Mouse (Mus musculus) stomach, embryonic 14.5 days (tissue): ENCODE results near the gene BC016579. TPM values are rescaled to one million over a fixed set of nuclear protein-coding genes. Genes with fewer than 3 reads are reported as not detected.

ENCODE experiments used
- ATAC-seq: fragments of 200-750 bp; cut with Nextera tagmentation; 2 replicates; pipeline ENCODE4 v1.8.0; 2017; ENCODE audit warnings: low read depth, moderate TSS enrichment; ENCODE audit not compliant: insufficient number of reproducible peaks, insufficient read depth, low FRiP score
- H3K27ac ChIP-seq: fragments of 300-500 bp; sonication (generic); 2 replicates; pipeline ENCODE4 v1.5.1; 2014; ENCODE audit warnings: mild to moderate bottlenecking, low read length, moderate library complexity, mixed read lengths
- H3K27me3 ChIP-seq: fragments of 300-500 bp; sonication (generic); 2 replicates; pipeline ENCODE4 v1.6.1; 2014; ENCODE audit warnings: low read length, control low read depth, mixed read lengths; ENCODE audit not compliant: control insufficient read depth, insufficient read depth
- H3K36me3 ChIP-seq: fragments of 300-500 bp; sonication (generic); 2 replicates; pipeline ENCODE4 v1.6.1; 2014; ENCODE audit warnings: mild to moderate bottlenecking, control low read depth, low read length, moderate library complexity, mixed read lengths; ENCODE audit not compliant: control insufficient read depth, insufficient read depth
- H3K4me1 ChIP-seq: fragments of 300-500 bp; sonication (generic); 2 replicates; pipeline ENCODE4 v1.6.1; 2014; ENCODE audit warnings: low read length, control low read depth, mixed read lengths; ENCODE audit not compliant: control insufficient read depth, insufficient read depth
- H3K4me2 ChIP-seq: fragments of 300-500 bp; sonication (generic); replicated peaks from 2 replicates; pipeline ENCODE4 v1.6.1; 2014; ENCODE audit warnings: low read depth, low read length, control low read depth
- H3K4me3 ChIP-seq: fragments of 300-500 bp; sonication (generic); 2 replicates; pipeline ENCODE4 v1.5.1; 2014; ENCODE audit warnings: low read depth, low read length, control low read depth
- H3K9ac ChIP-seq: fragments of 300-500 bp; sonication (generic); replicated peaks from 2 replicates; pipeline ENCODE4 v1.6.1; 2014; ENCODE audit warnings: low read depth, mild to moderate bottlenecking, control low read depth, low read length, moderate library complexity, mixed read lengths
- H3K9me3 ChIP-seq: fragments of 300-500 bp; sonication (generic); 2 replicates; pipeline ENCODE4 v1.6.1; 2016; ENCODE audit warnings: low read depth, low read length, control low read depth; ENCODE audit not compliant: control insufficient read depth
- WGBS: fragments of 180-500 bp; shearing (Covaris S2); extraction: QIAGEN DNeasy Blood & Tissue Kit; methylation state at CpG from one replicate; pipeline ENCODE4 v1.1.7; 2014; 5-methylcytosine and 5-hydroxymethylcytosine counted together
- polyA plus RNA-seq: library from polyadenylated mRNA; unstranded; fragments of >200 nt; fragmentation: Nextera tagmentation; extraction: Ambion mirVana; gene quantifications from 2 replicates; pipeline ENCODE4 v1.2.1, GENCODE M21; 2014

The BC016579 gene
- polyA plus RNA-seq, 1 experiment from 2014 or later: 1.8 TPM

DNA sequence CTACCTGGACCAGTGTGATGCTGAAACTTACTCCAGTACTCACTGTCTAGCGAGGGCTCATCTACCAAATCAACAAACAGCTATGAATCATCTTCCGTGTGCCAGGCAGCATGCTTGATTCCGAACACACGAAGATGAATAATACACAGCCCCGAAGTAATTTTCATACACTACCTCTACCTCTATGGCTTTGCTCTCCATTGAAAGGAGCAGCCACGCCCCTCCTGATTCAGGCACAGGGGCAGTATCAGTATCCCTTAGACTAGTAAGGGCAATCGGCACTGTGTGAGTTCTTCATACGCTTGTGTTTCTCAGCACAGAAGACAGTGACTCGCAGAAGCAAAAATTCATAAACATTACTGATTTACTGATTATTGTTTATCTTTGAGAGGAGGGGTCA lies 597 bp upstream of the BC016579 start:
- Histone ChIP-seq H3K4me1 (no peaks in the 10 kb centered on the region; the same call in 1 of the 2 replicates), H3K9ac (no peak overlapping the region), H3K36me3 (no peaks in the 10 kb centered on the region), H3K4me2 (peak overlapping the region; percentile 67), H3K4me3 (peak overlapping the region; percentile 32; the same call in 1 of the 2 replicates), H3K27me3 (no peaks in the 10 kb centered on the region), H3K27ac (no peak overlapping the region), H3K9me3 (no peaks in the 10 kb centered on the region)
- 61% methylated on average over 9 of the region's 9 CpGs for WGBS
- ATAC-seq: peak; percentile 19; the same call in 1 of the 2 replicates

DNA sequence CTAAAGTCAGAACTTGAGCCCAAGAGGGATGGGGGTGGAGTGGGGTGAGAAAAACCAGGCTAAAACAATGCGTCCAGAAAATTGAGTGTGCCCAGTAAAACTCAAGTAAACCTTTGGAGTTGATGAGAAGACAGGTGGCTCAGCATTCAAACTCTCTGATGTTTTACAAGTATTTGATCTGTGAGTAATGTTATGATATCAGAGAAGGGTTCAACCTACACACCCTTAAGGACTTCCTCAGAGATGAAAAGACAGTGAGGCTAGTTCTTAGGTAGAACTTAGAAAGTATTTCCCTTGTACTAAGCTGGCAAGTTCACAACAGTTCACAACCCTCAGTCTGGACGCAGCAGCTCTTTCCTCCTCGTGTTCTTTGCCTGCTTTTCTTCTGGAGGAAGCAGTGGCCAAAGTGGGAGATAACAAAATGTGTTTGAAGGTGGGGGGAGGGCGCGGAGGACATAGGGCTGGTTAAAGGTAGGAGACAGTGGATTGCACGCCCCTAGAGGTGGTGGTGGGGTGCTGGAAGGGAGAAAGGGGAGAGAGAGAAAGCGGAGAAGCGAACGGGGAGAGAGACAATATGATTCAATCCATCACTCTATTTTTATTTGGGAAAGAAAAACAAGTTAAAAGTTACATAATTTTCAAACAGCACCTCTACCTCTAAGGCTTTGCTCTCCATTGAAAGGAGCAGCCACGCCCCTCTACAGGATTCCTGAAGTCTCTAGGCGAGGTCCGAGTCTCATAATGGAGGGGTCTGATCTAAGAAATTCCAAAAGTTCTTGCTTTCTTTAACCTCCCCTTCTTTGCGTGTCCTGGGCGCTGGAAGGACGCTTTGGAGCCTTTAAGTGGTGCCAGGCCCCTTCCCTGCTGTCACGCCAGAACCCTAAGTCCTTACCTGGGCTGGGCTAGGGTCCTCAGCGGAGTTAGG lies 597 bp downstream of the BC016579 start:
- peak; percentile 50 for ATAC-seq
- H3K27ac ChIP-seq: 0 out of 2 replicates have a peak overlapping the region, but pooled peaks have one; percentile 15
- H3K36me3 ChIP-seq: no peaks in the 10 kb centered on the region
- no peaks in the 10 kb centered on the region for H3K27me3 ChIP-seq
- H3K9ac ChIP-seq: no peak overlapping the region
- peak overlapping the region; percentile 67 for H3K4me2 ChIP-seq
- H3K9me3 ChIP-seq: no peaks in the 10 kb centered on the region
- H3K4me1 ChIP-seq: no peaks in the 10 kb centered on the region; the same call in 1 of the 2 replicates
- peak overlapping the region; percentile 32 for H3K4me3 ChIP-seq
- 8% methylated on average over 17 of the region's 17 CpGs for WGBS

DNA sequence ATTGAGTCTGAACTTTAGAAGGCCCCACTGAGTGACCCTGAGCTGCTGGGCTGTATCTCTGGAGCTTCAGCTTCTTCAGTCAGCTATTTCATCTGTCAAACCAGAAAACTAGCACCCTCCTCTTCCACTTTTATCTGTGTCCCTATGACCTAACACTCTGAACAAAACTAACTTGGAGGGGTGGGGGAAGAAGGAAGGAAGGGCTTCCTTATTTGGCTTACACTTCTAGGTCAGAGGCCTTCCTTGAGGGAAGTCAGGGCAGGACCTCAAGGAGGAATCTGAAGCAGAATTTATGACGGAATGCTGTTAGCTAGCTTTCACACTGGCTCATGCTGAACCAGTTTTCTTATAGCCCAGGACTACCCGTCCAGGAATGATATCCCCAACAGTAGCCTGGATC lies 2.4 kb downstream of the BC016579 start:
- H3K4me2 ChIP-seq: no peak overlapping the region
- no peaks in the 10 kb centered on the region; the same call in 1 of the 2 replicates for H3K4me1 ChIP-seq
- H3K27me3 ChIP-seq: no peaks in the 10 kb centered on the region
- H3K9ac ChIP-seq: no peak overlapping the region
- ATAC-seq: no peak
- WGBS: 49% methylated on average over 2 of the region's 2 CpGs
- no peak overlapping the region for H3K27ac ChIP-seq
- H3K9me3 ChIP-seq: no peaks in the 10 kb centered on the region
- H3K36me3 ChIP-seq: no peaks in the 10 kb centered on the region
- H3K4me3 ChIP-seq: no peak overlapping the region

DNA sequence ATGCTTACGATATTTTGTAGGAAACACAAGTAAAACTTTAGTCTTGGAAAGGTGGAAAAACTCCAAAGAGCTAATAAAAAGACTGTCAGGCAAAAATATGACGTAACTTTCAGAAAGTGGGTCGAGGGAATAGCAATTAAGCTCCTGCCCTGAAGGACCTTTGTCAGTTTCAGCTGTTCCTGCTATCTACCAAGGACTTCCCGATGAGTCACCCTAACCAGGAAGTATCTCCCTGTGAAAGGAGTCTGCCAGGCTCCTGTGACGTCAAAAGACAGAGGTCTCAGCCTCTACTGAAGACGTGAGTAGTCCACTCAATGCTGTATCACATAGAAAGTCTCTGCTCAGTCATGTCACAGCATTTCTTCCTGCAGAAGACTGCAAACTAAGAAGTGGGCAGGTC lies 9.5 kb downstream of the BC016579 start:
- ATAC-seq: no peak

DNA sequence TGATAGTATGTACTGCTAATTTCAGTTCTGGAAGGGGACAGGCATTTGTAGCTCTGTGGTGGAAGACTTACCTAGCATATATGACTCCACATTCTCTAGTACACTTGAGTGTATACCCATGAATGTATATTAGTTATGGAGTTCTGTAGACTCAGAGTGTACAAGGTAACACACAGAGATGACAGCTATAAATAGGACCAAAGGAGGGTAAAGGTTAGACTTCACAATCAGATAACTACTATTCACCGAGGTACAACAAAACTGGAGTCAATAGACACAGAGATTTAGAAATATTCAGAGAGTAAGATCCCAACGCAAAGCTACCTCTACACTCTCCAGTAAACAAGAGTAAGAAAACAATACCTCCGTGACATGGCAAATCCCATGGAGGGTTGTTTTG lies 9.9 kb downstream of the BC016579 start:
- Histone ChIP-seq H3K4me2 (no peak overlapping the region), H3K36me3 (no peaks in the 10 kb centered on the region), H3K4me3 (no peak overlapping the region), H3K27ac (no peak overlapping the region), H3K9me3 (no peaks in the 10 kb centered on the region), H3K9ac (no peak overlapping the region), H3K4me1 (no peaks in the 10 kb centered on the region), H3K27me3 (no peaks in the 10 kb centered on the region)
- ATAC-seq: no peak
- 81% methylated on average over 3 of the region's 3 CpGs for WGBS

More for the DNA sequence above, 9.5 kb downstream of the BC016579 start:
- no peaks in the 10 kb centered on the region for H3K4me1 ChIP-seq
- H3K27me3 ChIP-seq: no peaks in the 10 kb centered on the region
- H3K4me2 ChIP-seq: no peak overlapping the region
- WGBS: 58% methylated on average over 6 of the region's 6 CpGs
- no peaks in the 10 kb centered on the region for H3K9me3 ChIP-seq
- no peak overlapping the region for H3K9ac ChIP-seq
- no peak overlapping the region for H3K4me3 ChIP-seq
- H3K27ac ChIP-seq: no peak overlapping the region
- no peaks in the 10 kb centered on the region for H3K36me3 ChIP-seq

DNA sequence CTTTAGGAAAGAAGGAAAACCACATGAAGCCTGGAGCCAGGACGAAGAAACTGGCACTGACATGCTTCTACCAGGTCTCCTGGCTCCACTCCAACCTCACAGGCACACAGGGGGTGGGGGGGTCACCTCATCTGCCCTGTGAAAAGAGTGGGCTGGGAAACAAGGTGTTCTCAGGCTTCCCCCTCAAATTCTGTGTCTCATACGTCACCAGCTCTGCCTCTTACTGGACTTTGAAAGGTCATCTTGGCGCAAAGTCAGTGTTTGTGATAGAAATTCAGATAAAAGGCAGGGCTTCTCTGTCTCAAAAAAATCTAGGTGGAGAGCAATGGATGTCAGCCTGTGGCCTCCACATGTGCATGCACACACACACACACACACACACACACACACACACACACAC lies 12.6 kb downstream of the BC016579 start:
- Histone ChIP-seq H3K9me3 (no peaks in the 10 kb centered on the region), H3K4me3 (no peak overlapping the region), H3K4me2 (no peak overlapping the region), H3K27ac (no peak overlapping the region), H3K27me3 (no peaks in the 10 kb centered on the region), H3K9ac (no peak overlapping the region), H3K36me3 (no peaks in the 10 kb centered on the region), H3K4me1 (no peaks in the 10 kb centered on the region)
- peak; percentile 8; the same call in 1 of the 2 replicates for ATAC-seq
- 54% methylated on average over 3 of the region's 3 CpGs for WGBS

DNA sequence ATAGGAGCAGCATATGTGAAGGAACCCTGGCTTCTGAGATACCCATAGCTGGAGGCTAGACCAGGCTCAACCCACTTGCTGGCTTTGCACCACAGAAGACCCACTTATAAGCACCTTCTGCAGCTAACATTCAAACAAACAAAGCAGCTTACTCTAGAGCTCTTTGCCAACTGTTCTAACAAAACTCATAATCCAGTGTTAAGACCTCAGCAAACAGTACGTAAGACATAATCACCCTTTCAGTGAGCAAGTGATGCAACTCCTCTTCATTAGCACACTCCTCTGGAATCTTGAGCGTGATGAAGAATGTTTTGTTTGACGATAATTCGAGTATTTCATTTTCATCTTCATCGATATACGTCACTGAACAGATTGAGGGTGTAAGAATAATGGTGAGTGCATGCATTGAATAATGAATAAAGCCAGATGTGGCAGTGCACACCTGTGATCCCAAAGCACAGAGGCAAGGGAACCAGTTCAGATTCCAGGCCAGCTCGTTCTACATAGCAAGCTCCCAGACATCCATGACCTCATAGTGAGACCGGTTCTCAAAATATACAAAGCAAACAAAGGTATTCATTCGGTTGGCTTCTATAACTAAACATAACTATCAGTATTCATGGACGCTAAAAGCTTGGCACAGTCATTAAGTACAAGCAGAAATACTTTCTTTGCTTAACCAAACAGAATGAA lies 13.7 kb downstream of the BC016579 start:
- Histone ChIP-seq H3K36me3 (no peaks in the 10 kb centered on the region), H3K9ac (no peak overlapping the region), H3K27ac (no peak overlapping the region), H3K4me2 (no peak overlapping the region), H3K27me3 (no peaks in the 10 kb centered on the region), H3K4me3 (no peak overlapping the region), H3K9me3 (no peaks in the 10 kb centered on the region), H3K4me1 (no peaks in the 10 kb centered on the region)
- ATAC-seq: peak; percentile 86
- WGBS: 60% methylated on average over 10 of the region's 10 CpGs

DNA sequence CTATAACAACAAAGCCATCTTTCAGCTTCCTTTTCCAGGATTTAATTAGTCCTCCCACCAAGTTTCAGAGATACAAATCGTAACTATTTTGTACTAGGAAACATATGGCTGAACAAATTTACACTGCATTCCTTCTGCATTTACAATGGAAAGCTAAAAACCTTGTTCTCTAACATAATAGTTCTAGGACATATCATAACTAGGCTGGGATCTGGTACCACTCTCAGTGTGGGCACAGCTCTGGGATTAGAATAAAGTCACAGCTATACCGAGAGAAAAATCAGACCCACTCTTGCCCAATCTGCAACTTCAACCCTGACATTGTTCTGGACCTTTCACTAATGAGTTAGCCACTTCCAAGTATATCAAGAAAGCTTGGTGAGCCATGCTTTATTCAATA lies 18.0 kb downstream of the BC016579 start:
- no peak overlapping the region for H3K9ac ChIP-seq
- 90% methylated on average over 2 of the region's 2 CpGs for WGBS
- no peak for ATAC-seq
- H3K4me1 ChIP-seq: no peaks in the 10 kb centered on the region
- no peak overlapping the region for H3K4me2 ChIP-seq
- H3K27ac ChIP-seq: no peak overlapping the region
- no peaks in the 10 kb centered on the region for H3K9me3 ChIP-seq
- H3K4me3 ChIP-seq: no peak overlapping the region
- no peaks in the 10 kb centered on the region for H3K36me3 ChIP-seq
- no peaks in the 10 kb centered on the region for H3K27me3 ChIP-seq
